Mouse (Mus musculus) lung, postnatal 0 days (tissue): ENCODE results near the gene Ndufv3. TPM values are rescaled to one million over a fixed set of nuclear protein-coding genes. Genes with fewer than 3 reads are reported as not detected.

Source experiments
- ATAC-seq: fragments of 200-750 bp; cut with Nextera tagmentation; 2 replicates; pipeline ENCODE4 v1.8.0; 2017; ENCODE audit warnings: moderate library complexity
- DNase-seq: peaks from one replicate; pipeline ENCODE4 v3.0.0-alpha.2; 2016; ENCODE audit warnings: low spot score
- H3K27ac ChIP-seq: fragments of 300-500 bp; sonication (generic); 2 replicates; pipeline ENCODE4 v1.5.1; 2014; ENCODE audit warnings: antibody characterized with exemption, mild to moderate bottlenecking, low read length, mixed read lengths
- H3K27me3 ChIP-seq: fragments of 300-500 bp; sonication (generic); replicated peaks from 2 replicates; pipeline ENCODE4 v1.6.1; 2014; ENCODE audit warnings: low read length, mixed read lengths; ENCODE audit not compliant: insufficient read depth
- H3K36me3 ChIP-seq: fragments of 300-500 bp; sonication (generic); 2 replicates; pipeline ENCODE4 v1.6.1; 2014; ENCODE audit warnings: low read length, mixed read lengths; ENCODE audit not compliant: insufficient read depth
- H3K4me1 ChIP-seq: fragments of 300-500 bp; sonication (generic); 2 replicates; pipeline ENCODE4 v1.6.1; 2014; ENCODE audit warnings: antibody characterized with exemption, low read depth, low read length, mixed read lengths; ENCODE audit not compliant: insufficient read depth
- H3K4me2 ChIP-seq: fragments of 300-500 bp; sonication (generic); replicated peaks from 2 replicates; pipeline ENCODE4 v1.6.1; 2014; ENCODE audit warnings: low read depth, mild to moderate bottlenecking, low read length, moderate library complexity, mixed read lengths
- H3K4me3 ChIP-seq: fragments of 300-500 bp; sonication (generic); 2 replicates; pipeline ENCODE4 v1.5.1; 2014; ENCODE audit warnings: low read depth, low read length
- H3K9ac ChIP-seq: fragments of 300-500 bp; sonication (generic); replicated peaks from 2 replicates; pipeline ENCODE4 v1.6.1; 2014; ENCODE audit warnings: low read depth, mild to moderate bottlenecking
- H3K9me3 ChIP-seq: fragments of 300-500 bp; sonication (generic); 2 replicates; pipeline ENCODE4 v1.6.1; 2016; ENCODE audit warnings: low read length, mixed read lengths
- CTCF ChIP-seq: IDR thresholded peaks from 2 replicates; pipeline ENCODE4 v1.5.1; 2016; ENCODE audit warnings: antibody characterized with exemption, mild to moderate bottlenecking
- EP300 ChIP-seq: IDR thresholded peaks from 2 replicates; pipeline ENCODE4 v1.6.1; 2016; ENCODE audit warnings: antibody characterized with exemption, mild to moderate bottlenecking, control low read depth
- WGBS: fragments of 180-500 bp; shearing (Covaris S2); extraction: QIAGEN DNeasy Blood & Tissue Kit; methylation state at CpG from one replicate; pipeline ENCODE4 v1.1.7; 2014; 5-methylcytosine and 5-hydroxymethylcytosine counted together
- polyA plus RNA-seq: library from polyadenylated mRNA; unstranded; fragments of >200 nt; fragmentation: Nextera tagmentation; extraction: Ambion mirVana; gene quantifications from 2 replicates; pipeline ENCODE4 v1.2.1, GENCODE M21; 2015

The Ndufv3 gene
- polyA plus RNA-seq, 1 experiment from 2014 or later: 233 TPM

GRCm38 (mm10) chr17:31535358-31535757 lies 15.4 kb downstream of the Ndufv3 start:
- peak; percentile 58 for ATAC-seq
- no peak for TF ChIP-seq EP300
- no peak for TF ChIP-seq CTCF
- Histone ChIP-seq H3K4me2 (no peak overlapping the region), H3K4me3 (no peak overlapping the region), H3K9ac (no peak overlapping the region), H3K36me3 (peaks cover 10% of the 10 kb centered on the region; the same call in 1 of the 2 replicates), H3K27me3 (no peaks in the 10 kb centered on the region), H3K4me1 (peaks cover 6% of the 10 kb centered on the region; the same call in 1 of the 2 replicates), H3K9me3 (no peaks in the 10 kb centered on the region), H3K27ac (peak overlapping the region; percentile 74)
- DNase-seq: no peak
- 46% methylated on average over 4 of the region's 4 CpGs for WGBS

DNA sequence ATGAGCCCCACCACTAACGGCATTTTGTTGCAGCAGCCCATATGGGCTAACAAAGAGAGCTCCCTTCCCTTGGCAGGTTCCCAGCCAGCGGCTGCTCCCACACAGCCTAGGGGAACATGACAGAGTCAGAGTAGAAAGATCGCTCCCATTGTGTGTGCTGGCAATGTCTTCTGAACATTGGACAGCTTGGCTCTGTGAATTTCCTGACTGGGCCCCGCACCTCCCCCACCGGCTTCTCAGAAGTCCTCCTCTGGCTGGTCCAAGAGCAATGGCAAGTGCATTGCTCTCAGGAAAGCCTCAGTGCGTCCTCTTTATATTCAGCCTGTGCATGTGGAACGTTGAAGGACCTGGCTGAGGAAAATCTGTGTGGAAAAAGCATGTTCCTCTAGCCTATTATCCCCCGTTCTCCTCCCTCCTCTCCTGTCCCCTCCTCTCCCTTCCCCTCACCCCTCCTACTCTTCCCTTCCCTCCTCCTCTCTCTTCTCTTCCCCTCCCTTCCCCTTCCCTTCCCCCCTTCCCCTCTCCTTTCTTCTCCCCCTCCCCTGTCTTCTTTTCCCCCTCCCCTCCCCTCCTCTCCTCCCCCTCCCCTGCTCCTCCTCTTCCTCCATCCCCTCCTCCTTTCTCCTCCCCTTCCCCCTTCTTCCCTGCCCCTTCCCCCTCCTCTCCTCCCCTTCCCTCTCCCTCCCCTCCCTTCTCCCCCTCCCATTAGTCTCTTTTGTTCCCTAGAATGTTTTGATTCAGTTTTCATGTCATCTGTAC lies 16.1 kb downstream of the Ndufv3 start:
- H3K9me3 ChIP-seq: no peaks in the 10 kb centered on the region
- WGBS: 21% methylated on average over 8 of the region's 8 CpGs
- H3K9ac ChIP-seq: no peak overlapping the region
- no peak overlapping the region for H3K4me3 ChIP-seq
- no peaks in the 10 kb centered on the region for H3K27me3 ChIP-seq
- TF ChIP-seq CTCF (no peak), EP300 (no peak)
- H3K4me2 ChIP-seq: no peak overlapping the region
- H3K4me1 ChIP-seq: peaks cover 6% of the 10 kb centered on the region; the same call in 1 of the 2 replicates
- peak overlapping the region; percentile 74 for H3K27ac ChIP-seq
- H3K36me3 ChIP-seq: peaks cover 4% of the 10 kb centered on the region; the same call in 1 of the 2 replicates
- ATAC-seq (peak; percentile 89), DNase-seq (peak; percentile 70)

DNA sequence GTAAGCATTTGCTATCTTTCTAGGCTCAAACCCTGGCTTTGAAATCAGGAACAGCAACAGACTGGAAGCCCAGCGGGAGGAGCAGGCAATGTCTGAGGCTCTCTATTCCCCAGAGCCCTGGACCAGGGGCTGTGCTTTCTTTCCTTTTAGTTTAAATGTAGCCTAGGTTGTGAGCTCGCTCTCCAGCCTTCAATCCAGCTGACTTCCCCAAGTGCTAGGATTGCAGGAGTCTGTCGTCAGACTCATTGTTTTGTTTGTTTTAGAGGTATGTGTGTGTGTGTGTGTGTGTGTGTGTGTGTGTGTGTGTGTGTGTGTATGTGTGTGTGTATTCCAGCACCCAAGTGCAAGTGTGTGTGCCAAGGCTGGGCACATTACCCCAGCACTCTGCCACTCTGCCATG lies 20.2 kb downstream of the Ndufv3 start:
- H3K36me3 ChIP-seq: no peaks in the 10 kb centered on the region
- no peak for TF ChIP-seq CTCF
- no peak for TF ChIP-seq EP300
- H3K9ac ChIP-seq: no peak overlapping the region
- H3K4me2 ChIP-seq: no peak overlapping the region
- no peaks in the 10 kb centered on the region for H3K27me3 ChIP-seq
- peaks cover 5% of the 10 kb centered on the region; the same call in 1 of the 2 replicates for H3K4me1 ChIP-seq
- 0 out of 2 replicates have a peak, but pooled peaks have one; percentile 11 for ATAC-seq
- no peaks in the 10 kb centered on the region for H3K9me3 ChIP-seq
- no peak overlapping the region for H3K27ac ChIP-seq
- no peak overlapping the region for H3K4me3 ChIP-seq
- no peak for DNase-seq
- 43% methylated on average over 3 of the region's 3 CpGs for WGBS

DNA sequence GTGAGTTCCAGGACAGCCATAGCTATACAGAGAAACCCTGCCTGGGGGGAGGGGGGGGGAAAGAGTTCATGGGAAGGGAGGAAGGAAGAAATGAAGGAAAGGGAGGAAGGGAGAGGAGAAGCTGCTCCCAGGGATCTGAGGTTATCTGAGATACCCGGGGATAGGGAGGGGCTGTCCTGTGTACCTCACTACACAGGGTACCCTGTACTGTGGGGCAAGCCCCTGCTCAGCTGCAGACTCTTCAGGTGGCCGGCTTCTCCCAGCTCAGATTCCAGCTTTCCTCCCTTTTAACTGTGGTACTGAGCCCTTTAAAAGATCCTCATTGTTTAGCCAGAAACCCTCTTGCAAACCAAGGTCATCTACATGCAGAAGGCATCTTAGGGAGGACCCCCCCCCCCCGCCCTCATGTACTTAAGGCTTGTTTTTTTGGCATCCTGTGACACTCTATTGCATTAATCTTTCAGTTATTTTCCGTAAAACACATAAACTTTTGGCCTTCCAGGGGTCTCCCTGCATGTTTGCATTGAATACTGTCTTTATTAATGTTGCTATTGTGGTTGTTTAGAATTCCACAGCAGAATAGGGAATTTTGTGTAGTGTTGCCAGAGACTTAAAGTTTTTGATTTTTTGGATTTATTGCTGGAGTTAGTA lies 21.0 kb downstream of the Ndufv3 start:
- Histone ChIP-seq H3K27me3 (no peaks in the 10 kb centered on the region), H3K9ac (no peak overlapping the region), H3K4me1 (no peaks in the 10 kb centered on the region; the same call in 1 of the 2 replicates), H3K36me3 (no peaks in the 10 kb centered on the region), H3K4me2 (no peak overlapping the region), H3K4me3 (no peak overlapping the region), H3K9me3 (no peaks in the 10 kb centered on the region), H3K27ac (no peak overlapping the region)
- 56% methylated on average over 4 of the region's 4 CpGs for WGBS
- DNase-seq (no peak), ATAC-seq (no peak)
- TF ChIP-seq EP300 (no peak), CTCF (no peak)

DNA sequence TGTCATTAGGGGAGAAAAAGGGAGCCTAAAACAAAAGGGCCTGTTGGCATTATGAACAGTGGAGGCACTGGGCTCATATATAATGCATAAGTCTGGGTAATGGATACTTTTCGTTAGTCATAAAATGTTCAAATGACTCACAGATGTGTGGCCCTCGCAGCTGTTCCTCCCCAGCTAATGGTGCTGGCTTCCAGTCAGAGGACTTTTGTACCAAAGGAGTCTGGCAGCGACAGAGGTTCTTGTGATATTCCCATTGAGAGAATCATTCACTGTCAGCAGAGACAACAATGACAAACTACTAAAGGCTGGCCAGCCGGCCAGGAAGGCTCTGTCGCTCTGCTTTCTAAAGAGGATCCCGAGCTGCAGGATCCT lies 21.5 kb downstream of the Ndufv3 start:
- peak; percentile 23 for DNase-seq
- Histone ChIP-seq H3K4me1 (no peaks in the 10 kb centered on the region; the same call in 1 of the 2 replicates), H3K4me3 (no peak overlapping the region), H3K27ac (no peak overlapping the region), H3K4me2 (no peak overlapping the region), H3K9me3 (no peaks in the 10 kb centered on the region), H3K9ac (no peak overlapping the region), H3K27me3 (no peaks in the 10 kb centered on the region), H3K36me3 (no peaks in the 10 kb centered on the region)
- ATAC-seq: peak; percentile 52; the same call in 1 of the 2 replicates
- WGBS: 46% methylated on average over 6 of the region's 6 CpGs
- TF ChIP-seq CTCF (no peak), EP300 (no peak)

DNA sequence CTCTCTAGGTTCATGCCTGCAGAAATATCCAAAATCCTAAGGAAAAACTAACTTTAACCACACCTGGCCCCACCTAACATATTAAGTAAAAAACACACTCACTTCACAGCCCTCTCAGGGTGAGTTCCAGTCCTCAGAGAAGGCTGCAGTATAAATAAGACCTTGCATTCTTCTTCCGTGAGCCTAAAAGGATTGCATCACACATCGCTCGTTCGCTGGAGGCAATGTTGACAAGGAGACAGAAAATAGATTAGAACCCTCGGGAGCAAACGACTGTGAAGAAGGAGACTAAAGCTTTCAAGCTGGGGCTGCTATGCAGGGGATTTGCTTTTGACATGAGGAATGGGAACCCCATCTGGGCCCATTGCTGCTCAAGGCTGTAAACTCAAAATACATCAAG lies 23.7 kb downstream of the Ndufv3 start:
- 8% methylated on average over 6 of the region's 6 CpGs for WGBS
- peak; percentile 65 for ATAC-seq

More for the DNA sequence above, 23.7 kb downstream of the Ndufv3 start:
- no peak overlapping the region for H3K4me3 ChIP-seq
- no peaks in the 10 kb centered on the region; the same call in 1 of the 2 replicates for H3K4me1 ChIP-seq
- H3K4me2 ChIP-seq: no peak overlapping the region
- DNase-seq: peak; percentile 83
- TF ChIP-seq EP300: 0 out of 2 replicates have a peak, but pooled peaks have one; percentile 31
- no peak for TF ChIP-seq CTCF
- H3K9me3 ChIP-seq: no peaks in the 10 kb centered on the region
- H3K9ac ChIP-seq: no peak overlapping the region
- no peaks in the 10 kb centered on the region for H3K27me3 ChIP-seq
- H3K36me3 ChIP-seq: no peaks in the 10 kb centered on the region
- H3K27ac ChIP-seq: no peak overlapping the region
